Mouse (Mus musculus) stomach, postnatal 0 days (tissue): ENCODE measurements around the gene Mex3d.

Source experiments
- CTCF ChIP-seq: IDR thresholded peaks from 2 replicates; pipeline ENCODE4 v1.5.1; 2016; ENCODE audit warnings: antibody characterized with exemption, low read depth, mild to moderate bottlenecking, moderate library complexity
- EP300 ChIP-seq: optimal IDR thresholded peaks from 2 replicates; pipeline ENCODE3; 2016; ENCODE audit warnings: antibody characterized with exemption

- no peak for TF ChIP-seq CTCF
- no peak for TF ChIP-seq EP300
These were observed 35.6 kb downstream of the Mex3d start for GRCm38 (mm10) chr10:80351896-80352295.
